Mouse (Mus musculus) thymus, adult 18-20 months (tissue): ENCODE measurements around the gene Timp1.

Experiments used
- DNase-seq, 2 experiments: peaks; one replicate each; pipeline ENCODE4 v3.0.0; 2022; ENCODE audit warnings: mixed read lengths in 2 of 2

Timp1 gene

GRCm38 (mm10) chrX:20869962-20870513, at the start of gene Timp1:
Timp1 (plus strand) TSS chrX:20870166.
- no peak for DNase-seq

- DNase-seq, result no peak
These were observed 41.0 kb upstream of the Timp1 start for GRCm38 (mm10) chrX:20828934-20829333.

- no peak for DNase-seq
These were observed 22.7 kb upstream of the Timp1 start for GRCm38 (mm10) chrX:20847232-20847631.

- DNase-seq, result no peak
These were observed 22.1 kb upstream of the Timp1 start for GRCm38 (mm10) chrX:20847816-20848215.

- peak; percentile 83 to 92 for DNase-seq
These were observed 21.5 kb upstream of the Timp1 start for GRCm38 (mm10) chrX:20848256-20848984.

GRCm38 (mm10) chrX:20853794-20854193, 16.2 kb upstream of the Timp1 start:
- DNase-seq, result no peak

- no peak for DNase-seq
These were observed 8.4 kb upstream of the Timp1 start for GRCm38 (mm10) chrX:20861453-20862104.

GRCm38 (mm10) chrX:20862105-20863065, 7.6 kb upstream of the Timp1 start:
- no peak for DNase-seq

GRCm38 (mm10) chrX:20863161-20864101, 6.5 kb upstream of the Timp1 start:
- no peak for DNase-seq

GRCm38 (mm10) chrX:20868091-20868490, 1.9 kb upstream of the Timp1 start:
- no peak for DNase-seq

GRCm38 (mm10) chrX:20869203-20869602, 763 bp upstream of the Timp1 start:
- no peak for DNase-seq

- DNase-seq, result no peak
These were observed 3.0 kb downstream of the Timp1 start for GRCm38 (mm10) chrX:20872928-20873500.

GRCm38 (mm10) chrX:20875241-20875640, 5.3 kb downstream of the Timp1 start:
- no peak for DNase-seq

- no peak for DNase-seq
These were observed 40.1 kb downstream of the Timp1 start for GRCm38 (mm10) chrX:20910074-20910473.

- DNase-seq, result no peak
These were observed 43.8 kb downstream of the Timp1 start for GRCm38 (mm10) chrX:20913726-20914125.

- DNase-seq, result no peak
These were observed 45.1 kb downstream of the Timp1 start for GRCm38 (mm10) chrX:20915075-20915474.

- DNase-seq, result no peak
These were observed 50.4 kb downstream of the Timp1 start for GRCm38 (mm10) chrX:20920249-20920843.

GRCm38 (mm10) chrX:20920844-20921364, 50.9 kb downstream of the Timp1 start, which contains the start of gene Syn1:
Syn1 (minus strand) TSS chrX:20921004.
- peak; percentile 58 to 60 for DNase-seq

GRCm38 (mm10) chrX:20921366-20921765, 51.4 kb downstream of the Timp1 start:
- no peak for DNase-seq

- DNase-seq, result no peak
These were observed 53.5 kb downstream of the Timp1 start for GRCm38 (mm10) chrX:20923506-20923905.
